Mouse (Mus musculus): ENCODE measurements around the gene Epgn.

DNA sequence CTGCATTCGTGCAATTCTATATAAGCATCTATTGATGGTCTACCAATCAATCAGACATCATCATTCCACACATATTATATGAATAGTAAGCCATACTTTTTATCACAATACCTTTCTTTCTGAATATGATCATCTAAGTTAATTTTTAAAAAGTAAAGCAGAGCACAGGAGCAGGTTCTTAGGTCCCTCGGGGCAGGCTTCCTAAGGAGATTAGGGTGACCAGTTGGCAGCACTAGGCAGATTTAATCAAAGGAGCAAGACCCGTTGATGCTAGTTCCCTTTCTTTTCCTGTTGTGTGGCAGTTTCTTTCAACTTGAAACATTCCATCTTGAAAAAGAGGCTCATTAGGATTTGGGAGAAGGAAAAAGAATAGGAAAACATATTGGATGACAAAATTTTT, 39.1 kb upstream of the Epgn start:
- TF ChIP-seq POLR2A (IDR thresholded peaks at IDR 0.05; ENCODE audit: borderline replicate concordance, control insufficient read depth, low read depth, low read length) (no peak), CTCF (IDR thresholded peaks at IDR 0.05; ENCODE audit: control insufficient read depth, insufficient read depth, low read length) (no peak)
